Mouse (Mus musculus) lung, postnatal 25 days (tissue): ENCODE measurements at regions not wholly inside any gene's neighbourhood (a gene's known extent, or its start where the extent isn't known, plus 50 kb on each side); places are given as distances from the start of the nearest gene placed in this dataset.

ENCODE experiments used
- DNase-seq: peaks from one replicate; pipeline ENCODE4 v3.0.0; 2022; ENCODE audit warnings: low spot score

DNA sequence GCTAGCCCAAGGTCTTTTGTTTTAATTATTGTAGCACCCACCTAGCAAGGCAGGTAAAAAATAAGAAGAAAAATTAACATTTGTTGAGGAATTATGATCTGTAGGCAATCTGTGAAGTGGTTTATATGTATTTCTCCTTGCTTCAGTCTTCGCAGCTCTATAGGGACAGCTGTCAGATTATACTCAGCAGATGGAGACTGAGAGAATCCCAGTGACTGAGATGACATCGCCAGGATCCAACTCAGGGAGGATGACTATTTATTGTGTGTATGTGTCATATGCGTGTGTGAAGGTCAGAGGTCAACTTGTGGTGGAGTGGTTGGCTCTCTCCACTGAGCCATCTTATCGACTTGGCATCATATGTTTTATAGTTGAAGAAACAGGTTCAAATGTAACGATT, 362.0 kb upstream of the Chd6 start:
- DNase-seq: no peak

DNA sequence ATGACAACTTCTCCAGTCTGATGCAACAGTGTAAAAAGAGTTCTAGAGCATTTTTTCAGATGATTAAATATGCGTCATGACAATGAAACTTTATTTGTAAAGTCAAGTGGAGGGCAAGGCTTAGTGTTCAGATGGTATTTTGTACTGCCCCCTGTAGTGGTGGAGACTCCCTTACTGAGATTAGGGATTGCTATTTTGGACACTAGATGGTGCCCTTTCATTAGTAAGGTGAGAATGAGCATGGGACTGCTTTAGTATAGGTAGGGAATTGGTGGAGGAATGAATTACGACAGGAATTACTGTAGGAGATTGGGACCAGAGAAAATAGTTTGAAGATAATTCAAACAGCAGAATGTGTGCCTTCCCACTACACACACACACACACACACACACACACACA, 361.1 kb upstream of the Chd6 start:
- DNase-seq: peak; percentile 41

DNA sequence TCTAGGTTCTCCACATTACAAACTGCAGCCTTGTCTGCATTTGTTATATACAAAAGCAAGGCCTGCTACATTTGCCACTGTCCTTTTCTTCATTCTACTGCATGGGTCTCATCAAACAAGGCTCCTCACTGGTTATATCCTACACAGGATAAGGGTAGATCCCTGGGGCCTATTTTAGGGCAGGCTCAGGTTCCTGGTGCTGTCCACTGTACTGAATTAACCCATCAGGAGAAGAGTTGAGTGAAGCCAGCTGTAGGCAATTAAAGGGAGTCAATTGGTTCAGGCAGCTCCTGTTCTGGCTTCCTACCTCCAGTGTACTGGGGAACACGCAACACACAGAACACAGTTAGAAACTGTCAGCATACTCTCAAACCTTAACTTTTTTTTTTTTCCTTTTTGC, 358.2 kb upstream of the Chd6 start:
- no peak for DNase-seq

DNA sequence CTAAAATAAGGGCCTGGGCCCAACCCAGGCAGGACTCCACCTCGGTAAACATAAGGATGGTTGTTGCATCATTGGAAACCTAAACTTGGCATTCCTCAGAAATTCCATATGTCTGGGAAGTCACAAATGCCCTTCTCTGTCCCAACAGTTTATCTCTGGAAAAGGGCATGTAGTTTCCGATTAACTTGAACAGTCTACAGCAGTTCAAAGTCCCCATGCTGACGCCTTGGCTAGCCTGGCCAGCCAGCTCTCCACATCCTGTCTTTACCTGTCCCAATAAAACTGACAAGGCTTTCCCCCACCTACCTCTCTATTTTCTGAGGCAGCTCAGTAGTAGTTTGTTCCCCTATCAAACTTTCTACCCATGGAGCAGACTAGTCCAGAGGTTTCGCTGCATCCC, 351.7 kb upstream of the Chd6 start:
- no peak for DNase-seq

DNA sequence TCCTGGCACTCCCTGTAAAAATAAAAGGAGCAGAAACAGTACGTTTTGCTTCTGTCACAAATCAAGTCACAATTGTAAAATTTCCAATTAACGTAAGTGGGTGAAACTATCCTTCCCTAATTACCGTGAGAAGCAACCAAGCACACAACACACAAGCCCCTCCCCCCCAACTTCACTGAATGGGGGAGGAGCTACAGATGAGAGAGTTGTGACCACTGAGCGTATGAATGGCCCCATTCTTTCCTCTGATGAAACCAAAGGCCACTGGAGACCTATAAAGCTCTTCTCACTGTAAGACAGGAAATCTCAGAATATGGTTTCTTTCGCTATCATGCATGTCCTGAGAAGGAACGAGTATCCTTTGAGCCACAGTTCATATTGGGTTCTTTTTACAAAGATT, 345.6 kb upstream of the Chd6 start:
- DNase-seq: no peak

DNA sequence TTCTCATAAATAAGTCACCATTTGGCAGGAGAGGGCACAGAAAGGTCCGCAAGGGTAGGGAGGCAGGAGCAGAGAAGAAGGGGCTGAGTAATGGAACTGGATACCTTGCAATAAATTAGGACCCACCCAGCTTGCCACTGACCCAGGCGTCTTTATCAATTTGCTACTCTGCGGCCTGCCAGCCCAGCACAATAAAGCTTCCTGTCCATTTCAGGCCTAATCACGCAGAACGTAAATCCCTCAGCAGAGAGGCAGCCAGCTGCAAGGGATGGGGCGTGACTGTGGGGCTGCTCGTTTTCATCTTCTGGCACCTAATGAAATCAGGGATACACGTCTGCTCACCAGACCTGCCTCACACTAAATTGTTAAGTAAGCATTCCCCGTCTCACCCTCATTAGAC, 324.9 kb upstream of the Chd6 start:
- no peak for DNase-seq

DNA sequence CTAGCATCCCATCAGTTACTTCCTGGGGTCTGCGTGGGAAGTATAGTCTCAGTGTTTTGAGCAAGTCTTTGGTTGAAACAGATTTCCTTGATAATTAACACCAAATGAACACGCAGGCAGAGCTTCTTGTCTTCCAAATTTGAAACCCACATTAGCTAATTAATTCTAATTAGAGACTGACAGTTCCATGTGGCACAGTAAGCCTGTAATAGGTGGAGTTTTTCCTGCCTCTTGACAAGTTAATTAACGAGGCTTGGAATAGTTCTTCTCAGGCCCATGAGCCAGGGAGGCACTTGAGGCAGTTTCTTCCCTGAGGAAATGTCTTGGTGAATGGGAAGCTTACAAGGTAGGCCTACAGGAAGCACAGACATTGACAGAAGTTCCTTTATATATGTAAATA, 320.4 kb upstream of the Chd6 start:
- DNase-seq: no peak

DNA sequence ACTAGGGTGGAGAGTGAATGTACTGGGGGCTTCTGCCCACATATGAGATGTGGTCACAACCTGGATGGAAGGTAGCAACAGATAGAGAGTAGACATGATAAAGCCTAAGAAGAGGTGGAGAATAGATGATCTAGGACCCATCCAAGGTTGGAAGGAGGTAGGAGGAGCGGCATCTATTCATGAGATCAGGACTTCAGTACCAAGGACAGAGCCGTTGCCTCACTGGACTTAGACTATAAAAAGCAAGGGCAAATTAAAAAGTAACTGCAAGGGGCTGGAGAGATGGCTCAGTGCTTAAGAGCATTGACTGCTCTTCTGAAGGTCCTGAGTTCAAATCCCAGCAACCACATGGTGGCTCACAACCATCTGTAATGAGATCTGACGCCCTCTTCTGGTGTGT, 316.7 kb upstream of the Chd6 start:
- DNase-seq: no peak

DNA sequence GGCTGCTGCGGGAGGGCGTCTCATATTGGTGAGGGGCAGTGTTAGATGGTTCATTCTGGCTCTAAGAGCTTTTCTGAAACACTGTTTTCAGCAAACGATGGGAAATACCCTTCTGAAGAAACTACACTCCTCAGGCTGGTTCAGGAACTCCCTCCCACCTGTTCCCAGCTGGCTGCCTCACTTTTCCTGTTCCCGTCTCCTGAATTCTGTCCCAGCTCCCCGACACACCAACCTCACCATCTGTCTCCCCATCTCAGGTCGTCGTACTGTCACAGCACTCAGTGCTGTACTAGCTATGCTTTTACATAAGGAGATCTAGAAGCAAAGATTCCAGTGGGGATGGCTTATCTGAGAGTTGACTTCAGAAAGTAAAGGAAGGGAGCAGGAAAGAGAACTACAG, 309.2 kb upstream of the Chd6 start:
- DNase-seq: no peak

DNA sequence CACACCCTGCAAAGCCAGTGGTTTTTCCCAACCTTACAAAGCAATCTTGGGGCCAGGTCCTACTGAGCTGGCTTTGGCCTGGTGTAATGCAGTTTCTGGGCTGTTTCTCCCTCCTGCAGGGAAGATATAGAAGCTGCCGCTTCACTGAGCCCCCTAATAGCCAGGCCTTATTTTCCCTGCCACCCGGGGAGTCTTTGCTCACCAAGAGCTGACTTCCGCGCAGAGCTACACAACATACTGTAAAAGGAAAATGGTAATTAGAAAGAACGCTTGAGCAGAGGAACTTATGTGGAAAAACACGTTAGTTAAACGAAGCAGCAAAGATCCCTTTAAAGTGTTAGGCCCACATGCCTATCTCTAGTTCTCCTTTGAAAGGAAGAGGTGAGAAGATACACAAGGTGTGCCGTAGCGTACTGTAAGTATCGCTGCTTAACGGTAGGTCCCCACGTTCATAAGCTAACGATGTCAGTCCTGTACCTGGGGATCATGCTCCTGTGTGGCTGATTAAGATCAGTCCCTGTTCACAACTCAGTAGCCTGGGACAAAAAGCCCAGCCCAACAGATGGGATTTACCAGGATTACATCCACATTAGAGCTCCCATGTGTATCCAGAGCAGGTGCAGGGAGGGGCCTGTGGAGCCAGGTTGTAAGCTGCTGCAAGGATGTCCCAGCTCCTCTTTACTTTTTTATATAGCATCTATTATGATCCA, 307.5 kb upstream of the Chd6 start:
- no peak for DNase-seq

DNA sequence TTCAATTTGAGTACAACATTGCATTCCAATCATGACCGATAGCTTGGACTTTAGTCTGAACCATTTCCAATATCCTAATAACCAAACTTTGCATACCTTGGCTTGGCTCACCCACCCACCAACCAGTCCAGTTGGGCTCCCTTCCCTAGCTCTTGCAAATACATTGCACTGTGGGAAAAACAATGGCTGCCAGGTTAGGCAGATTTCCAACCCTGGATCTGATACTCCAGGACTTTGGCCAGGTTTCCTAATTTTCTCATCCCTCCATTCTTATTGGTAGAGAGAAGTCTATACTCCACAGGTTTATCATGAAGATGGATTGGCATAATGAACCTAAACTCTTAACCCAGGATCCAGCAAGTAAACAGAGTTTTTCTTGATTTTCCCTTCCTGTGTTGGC, 299.4 kb upstream of the Chd6 start:
- no peak for DNase-seq

DNA sequence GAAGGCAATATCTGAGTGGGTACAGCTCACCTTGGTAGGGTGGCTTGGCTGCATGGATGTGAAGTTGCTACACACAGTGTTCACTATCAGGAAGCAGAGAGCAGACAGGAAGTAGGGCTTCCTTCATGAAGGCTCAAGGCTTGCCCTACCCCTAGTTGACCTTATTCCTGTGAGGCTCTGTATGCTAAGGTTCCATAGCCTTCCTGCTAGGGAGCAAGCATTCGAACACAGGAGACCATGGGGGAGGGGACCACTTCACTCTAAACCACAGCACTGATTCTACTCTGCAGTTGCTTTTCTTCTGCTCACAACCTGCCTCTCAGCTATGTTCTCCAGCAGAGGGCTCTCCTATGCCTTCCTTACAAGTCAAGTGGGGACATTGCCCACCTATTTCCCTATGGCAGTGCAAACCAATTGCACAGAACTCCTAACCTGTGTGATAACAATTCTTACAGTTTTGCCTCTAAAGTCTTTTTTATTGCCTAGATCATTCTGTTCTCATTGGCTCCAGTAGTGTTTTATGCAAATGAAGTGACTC, 297.0 kb upstream of the Chd6 start:
- DNase-seq: no peak

DNA sequence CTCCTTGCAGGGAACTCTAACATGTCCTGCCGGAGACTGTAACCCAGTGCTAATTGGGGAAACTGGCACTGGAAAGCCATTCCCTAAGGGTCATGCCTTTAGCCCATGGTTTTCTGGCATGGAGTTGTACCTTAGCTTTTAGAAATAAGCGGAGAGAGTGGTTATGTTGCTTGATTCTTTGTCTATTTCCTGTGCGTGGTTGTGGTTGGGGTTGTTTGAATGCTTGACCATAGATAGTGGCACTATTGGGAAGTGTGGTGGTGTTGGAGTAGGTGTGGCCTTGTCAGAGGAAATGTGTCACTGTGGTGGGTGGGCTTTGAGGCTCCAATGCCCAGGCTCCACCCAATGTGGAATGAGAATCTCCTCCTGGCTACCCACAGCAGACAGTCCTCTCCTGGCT, 289.2 kb upstream of the Chd6 start:
- no peak for DNase-seq

DNA sequence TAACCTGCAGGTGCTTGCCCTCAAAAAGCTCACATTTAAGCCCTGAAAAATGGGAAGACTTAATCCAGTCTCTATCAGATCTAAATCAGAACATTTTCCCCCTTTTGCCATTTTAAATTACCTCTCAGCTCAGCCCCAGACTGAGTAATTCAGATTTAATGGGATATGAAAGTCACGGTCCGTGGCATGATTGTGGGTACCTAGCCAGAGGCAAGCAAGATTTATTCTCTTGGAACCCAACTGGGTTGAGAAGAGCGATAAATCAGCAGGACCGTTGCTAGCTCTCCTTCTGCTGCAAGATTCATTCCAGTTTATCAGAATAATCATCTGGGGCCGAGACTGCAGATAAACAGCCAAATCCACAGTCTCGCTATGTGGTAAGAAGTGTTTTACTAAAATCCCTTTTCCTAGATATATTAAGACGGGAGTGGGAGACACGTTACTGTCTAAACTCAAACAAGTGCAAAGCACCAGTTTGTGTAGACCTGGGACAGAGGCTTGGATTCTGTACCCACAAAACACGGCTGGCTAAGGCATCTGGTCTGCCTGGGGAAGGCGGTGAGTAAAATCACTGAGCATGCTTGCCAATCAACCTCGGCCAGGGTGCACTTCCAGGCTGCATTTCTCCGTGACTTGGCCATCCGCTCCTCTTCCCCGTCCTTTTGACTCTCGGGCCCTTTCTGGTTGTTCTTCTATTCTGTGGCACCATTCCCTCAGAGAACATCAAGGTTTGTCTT, 282.2 kb upstream of the Chd6 start:
- no peak for DNase-seq

DNA sequence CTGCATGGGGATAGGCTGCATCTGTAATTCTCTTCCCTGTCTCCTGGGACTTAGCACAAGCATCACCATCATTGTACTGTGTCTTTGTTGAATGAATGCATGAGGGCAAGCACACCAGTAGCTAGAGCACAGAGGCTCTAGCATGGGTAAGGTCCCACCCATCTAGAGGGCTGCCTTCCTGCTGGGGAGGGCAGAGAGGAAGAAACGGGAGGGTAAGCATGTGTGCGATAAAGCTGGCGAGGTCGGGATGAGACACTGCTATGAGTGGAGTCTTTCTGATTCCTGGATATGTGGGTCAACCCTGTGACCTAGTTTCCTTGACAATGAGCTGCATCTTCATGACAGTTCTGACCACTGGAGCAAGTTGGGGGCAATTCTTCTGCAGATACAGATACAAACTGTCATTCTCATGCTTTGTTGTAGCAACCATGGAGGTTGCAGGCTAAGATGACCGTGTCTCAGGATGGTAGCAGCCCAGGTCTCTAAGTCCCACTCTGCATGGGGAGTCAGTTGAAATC, 280.5 kb upstream of the Chd6 start:
- DNase-seq: no peak

DNA sequence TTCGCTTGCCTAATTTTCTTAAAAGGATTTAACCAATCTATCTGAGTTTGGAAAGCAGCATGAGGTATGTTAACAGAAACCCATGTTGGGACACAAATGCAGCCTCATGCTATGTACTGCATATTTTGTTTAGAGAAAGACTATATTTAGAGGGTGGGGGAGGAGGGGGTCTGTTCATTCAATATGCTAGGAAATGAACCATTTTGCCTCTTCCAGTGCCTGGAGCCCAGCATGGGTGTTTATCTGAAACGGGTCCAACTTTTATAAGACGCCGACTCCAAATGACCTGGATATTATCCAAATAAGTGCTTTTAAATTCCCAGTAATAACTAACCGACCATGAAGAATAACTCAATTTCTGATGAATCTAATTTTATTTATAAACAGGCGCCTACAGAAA, 278.2 kb upstream of the Chd6 start:
- no peak for DNase-seq

DNA sequence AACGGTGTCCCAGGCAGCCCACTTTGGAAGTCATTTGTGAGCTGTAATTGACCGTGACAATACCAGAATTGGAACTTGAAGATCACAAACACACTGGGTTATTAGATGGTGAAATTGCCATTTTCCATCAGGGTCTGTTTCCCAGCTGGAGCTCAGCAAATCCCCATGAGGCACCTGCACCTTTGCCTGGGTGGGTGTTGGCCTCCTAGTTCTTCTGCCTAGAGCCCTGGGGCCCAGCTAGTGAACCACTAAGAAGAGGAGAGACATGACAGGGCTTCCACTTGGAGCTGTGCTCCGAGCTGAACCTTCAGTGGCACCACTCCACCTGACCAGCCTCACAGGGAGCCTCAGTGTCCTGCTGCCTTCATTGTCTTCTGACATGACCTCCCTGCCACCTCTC, 273.5 kb upstream of the Chd6 start:
- no peak for DNase-seq

DNA sequence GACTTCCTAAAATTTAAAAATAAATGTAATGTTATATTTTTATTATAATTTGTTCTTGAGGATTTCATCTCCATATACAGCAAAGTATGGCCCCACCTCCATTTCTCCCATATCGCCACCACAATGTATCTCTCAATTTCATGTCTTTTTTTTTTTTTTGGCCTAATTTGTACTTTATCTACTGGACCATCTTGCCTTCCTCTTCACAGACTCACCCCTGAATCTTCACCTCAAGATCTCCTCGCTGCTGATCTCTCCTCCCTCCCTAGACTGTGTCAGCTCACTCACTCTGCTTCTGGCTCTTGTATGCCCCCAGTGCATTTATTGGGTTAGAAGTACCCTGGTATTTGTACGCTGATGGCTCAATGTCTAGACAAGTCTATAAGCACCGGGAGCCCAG, 269.4 kb upstream of the Chd6 start:
- no peak for DNase-seq

DNA sequence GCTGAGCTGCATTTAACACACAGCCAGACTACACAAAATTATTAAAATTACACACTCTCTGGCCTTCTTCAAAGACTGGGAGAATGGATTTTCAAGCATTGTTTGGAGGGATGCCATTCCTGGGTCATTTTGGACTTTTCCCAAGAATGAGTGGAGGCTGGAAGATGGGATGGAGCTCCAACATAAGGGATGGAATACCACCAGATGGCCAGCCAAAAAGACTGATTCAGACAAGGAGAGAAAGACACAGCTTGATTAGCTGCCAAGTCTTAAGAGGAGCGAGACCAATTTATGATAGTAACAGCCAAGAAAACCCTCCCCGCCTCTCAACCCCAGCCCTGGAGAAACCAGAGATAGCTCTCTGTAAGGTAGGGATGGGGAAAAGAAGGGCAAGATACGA, 253.4 kb upstream of the Chd6 start:
- no peak for DNase-seq

DNA sequence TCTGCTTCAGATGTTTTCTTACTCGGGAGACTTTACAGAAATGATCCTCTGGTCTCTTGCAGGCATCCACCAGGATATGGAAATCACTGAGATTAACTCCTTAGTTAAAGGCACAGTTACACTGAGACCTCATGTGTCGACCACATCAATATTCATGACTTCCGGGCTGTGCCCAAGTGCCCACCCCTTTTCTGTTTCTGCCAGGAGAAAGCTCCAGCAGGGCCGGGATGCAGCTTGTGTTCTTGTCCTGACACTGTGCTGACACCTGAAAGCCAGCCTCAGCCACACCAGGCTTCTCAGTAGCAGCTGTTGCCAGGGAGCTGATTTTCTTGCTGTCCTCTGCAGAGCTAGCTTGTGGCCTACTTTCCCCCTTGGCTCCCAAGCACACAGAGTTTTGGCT, 240.2 kb upstream of the Chd6 start:
- DNase-seq: no peak

DNA sequence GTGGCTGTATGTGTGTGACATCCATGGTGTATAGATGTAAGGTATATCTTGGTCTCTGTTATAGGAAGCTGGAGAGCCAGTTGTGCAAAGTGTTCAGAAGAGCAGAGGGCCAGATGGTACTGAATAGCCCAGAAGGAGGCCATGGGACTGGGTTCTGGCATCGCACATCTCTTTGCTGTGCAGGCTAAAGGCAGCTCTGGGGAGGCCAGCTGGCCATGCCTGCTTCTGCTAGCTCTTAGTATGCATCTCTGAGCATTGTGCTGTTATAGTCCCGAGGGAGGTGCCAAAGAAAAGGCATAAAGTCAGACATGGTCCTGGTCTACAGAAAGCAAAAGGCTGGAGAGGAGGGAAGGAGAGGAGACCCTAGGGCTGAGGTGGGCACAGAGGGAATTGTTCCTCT, 235.1 kb upstream of the Chd6 start:
- DNase-seq: no peak

DNA sequence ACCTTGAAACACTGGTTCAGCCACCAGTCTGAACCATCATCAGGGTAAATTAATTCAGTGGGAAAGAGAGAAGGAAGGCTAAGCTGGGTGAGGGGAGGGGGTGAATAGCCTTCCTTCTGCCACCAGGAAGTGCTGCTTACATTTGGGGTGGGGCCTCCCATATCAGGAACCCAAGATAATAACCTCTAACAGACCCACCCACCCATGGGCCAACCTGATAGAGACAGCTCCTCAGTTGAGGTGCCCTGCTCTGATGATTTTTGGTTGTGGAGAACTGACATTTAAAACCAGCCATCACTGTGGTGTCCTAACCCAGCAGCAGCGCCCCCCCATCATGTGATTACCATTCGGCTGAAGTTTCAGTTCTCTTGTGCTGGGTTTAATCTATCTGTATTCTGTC, 233.8 kb upstream of the Chd6 start:
- DNase-seq: no peak

DNA sequence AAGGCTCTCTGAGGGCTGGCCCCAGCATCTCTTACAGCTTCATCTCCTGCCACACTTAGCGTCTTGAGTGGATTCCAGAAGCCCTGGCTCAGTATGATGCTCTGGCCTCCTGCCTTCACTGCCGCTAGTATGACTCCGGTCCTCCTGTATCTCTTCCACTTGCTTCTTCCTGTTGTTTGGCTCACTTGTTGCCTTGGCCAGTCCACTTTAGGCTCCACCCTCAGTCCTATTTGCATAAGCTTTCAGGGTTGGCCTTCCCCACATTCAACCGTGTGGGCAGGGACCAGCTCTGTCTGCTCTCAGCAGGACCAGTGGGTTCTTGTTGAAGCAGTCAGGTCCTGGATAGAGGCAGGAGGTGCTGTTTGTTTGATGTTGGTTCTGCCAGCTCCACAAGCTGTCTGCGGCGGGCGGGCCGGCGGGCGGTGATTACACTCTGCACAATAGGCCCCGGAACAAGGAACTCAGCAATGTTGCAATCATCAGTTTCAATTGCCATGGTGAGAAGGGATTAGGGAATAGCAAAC, 232.6 kb upstream of the Chd6 start:
- DNase-seq: peak; percentile 78
